Mouse (Mus musculus): ENCODE data around the gene 1700029I15Rik.

Gene 1700029I15Rik

GRCm38 (mm10) chr2:92427882-92428281 is 45.5 kb downstream of the 1700029I15Rik start:
- DNase-seq (ENCODE audit: low read depth) = no peak

GRCm38 (mm10) chr2:92430089-92430488 is 47.8 kb downstream of the 1700029I15Rik start:
- no peak for DNase-seq (ENCODE audit: low read depth)

GRCm38 (mm10) chr2:92430723-92431541 is 48.6 kb downstream of the 1700029I15Rik start:
- DNase-seq (ENCODE audit: low read depth) = peak; percentile 87

- DNase-seq (ENCODE audit: low read depth) = peak; percentile 44
Measured at GRCm38 (mm10) chr2:92431611-92432179, 49.4 kb downstream of the 1700029I15Rik start.

- peak; percentile 80 for DNase-seq (ENCODE audit: low read depth)
Measured at GRCm38 (mm10) chr2:92432299-92433295, 50.3 kb downstream of the 1700029I15Rik start.

GRCm38 (mm10) chr2:92433578-92434374 is 51.4 kb downstream of the 1700029I15Rik start, which contains the start of gene Cry2:
TSS of gene Cry2 (minus strand) at chr2:92434043.
- peak; percentile 99 for DNase-seq (ENCODE audit: low read depth)

GRCm38 (mm10) chr2:92434375-92434745 is 52.0 kb downstream of the 1700029I15Rik start:
- peak; percentile 66 for DNase-seq (ENCODE audit: low read depth)

- DNase-seq (ENCODE audit: low read depth) = no peak
Measured at GRCm38 (mm10) chr2:92435023-92435422, 52.7 kb downstream of the 1700029I15Rik start.

All from NIH3T3 (cell line).